Mouse (Mus musculus) neural tube, embryonic 11.5 days (tissue): Measurements from ENCODE around the gene Ccdc172. TPM values are rescaled to one million over a fixed set of nuclear protein-coding genes. Genes with fewer than 3 reads are reported as not detected.

ENCODE experiments used
- ATAC-seq: fragments of 200-750 bp; cut with Nextera tagmentation; 2 replicates; pipeline ENCODE4 v1.8.0; 2017; ENCODE audit warnings: moderate number of reproducible peaks, mild to moderate bottlenecking, moderate TSS enrichment, moderate library complexity; ENCODE audit not compliant: insufficient read depth, low FRiP score, low TSS enrichment
- DNase-seq: peaks from one replicate; pipeline ENCODE4 v3.0.0-alpha.2; 2015; ENCODE audit warnings: low spot score
- H3K27ac ChIP-seq: fragments of 300-500 bp; sonication (generic); 2 replicates; pipeline ENCODE4 v1.5.1; 2014; ENCODE audit warnings: low read depth, mild to moderate bottlenecking, low read length
- H3K27me3 ChIP-seq: fragments of 300-500 bp; sonication (generic); 2 replicates; pipeline ENCODE4 v1.6.1; 2014; ENCODE audit warnings: mild to moderate bottlenecking, low read length, mixed read lengths; ENCODE audit not compliant: control insufficient read depth, insufficient read depth
- H3K36me3 ChIP-seq: fragments of 300-500 bp; sonication (generic); 2 replicates; pipeline ENCODE4 v1.6.1; 2014; ENCODE audit warnings: mild to moderate bottlenecking, low read length, moderate library complexity, mixed read lengths; ENCODE audit not compliant: control insufficient read depth, insufficient read depth
- H3K4me1 ChIP-seq: fragments of 300-500 bp; sonication (generic); 2 replicates; pipeline ENCODE4 v1.6.1; 2014; ENCODE audit warnings: low read length, mixed read lengths; ENCODE audit not compliant: control insufficient read depth, insufficient read depth
- H3K4me2 ChIP-seq: fragments of 300-500 bp; sonication (generic); 2 replicates; pipeline ENCODE4 v1.6.1; 2014; ENCODE audit warnings: low read depth, mild to moderate bottlenecking, moderate library complexity
- H3K4me3 ChIP-seq: fragments of 300-500 bp; sonication (generic); 2 replicates; pipeline ENCODE4 v1.5.1; 2014; ENCODE audit warnings: low read depth, low read length
- H3K9ac ChIP-seq: fragments of 300-500 bp; sonication (generic); 2 replicates; pipeline ENCODE4 v1.6.1; 2014; ENCODE audit warnings: mild to moderate bottlenecking, low read length
- H3K9me3 ChIP-seq: fragments of 300-500 bp; sonication (generic); 2 replicates; pipeline ENCODE4 v1.6.1; 2016; ENCODE audit warnings: low read length; ENCODE audit not compliant: control insufficient read depth
- WGBS: fragments of 180-500 bp; shearing (Covaris S2); extraction: QIAGEN DNeasy Blood & Tissue Kit; methylation state at CpG from one replicate; pipeline ENCODE4 v1.1.7; 2014; 5-methylcytosine and 5-hydroxymethylcytosine counted together
- polyA plus RNA-seq: library from polyadenylated mRNA; unstranded; fragments of >200 nt; fragmentation: Nextera tagmentation; extraction: Ambion mirVana; gene quantifications from 2 replicates; pipeline ENCODE4 v1.2.1, GENCODE M21; 2014

Ccdc172 gene
- polyA plus RNA-seq, 1 experiment from 2014 or later = not detected

DNA sequence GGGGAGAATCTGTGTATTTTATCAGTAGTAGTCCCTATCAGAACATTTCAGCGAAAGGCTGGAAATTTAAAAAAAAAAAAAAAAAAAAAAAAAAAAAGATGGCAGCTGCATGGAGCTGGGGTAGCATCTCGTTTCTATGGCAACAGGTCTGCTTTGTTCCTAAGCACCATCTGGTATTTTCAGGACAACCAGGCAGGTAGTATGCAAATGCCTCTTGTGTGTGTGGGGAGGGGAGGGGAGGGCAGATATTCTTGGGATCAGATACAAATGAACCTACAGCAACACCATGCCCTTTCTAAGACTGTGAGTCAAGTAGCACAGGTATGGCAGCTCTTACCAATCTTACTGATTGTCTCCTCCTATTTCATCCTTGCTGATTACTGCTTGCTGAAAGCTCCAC is 11.7 kb upstream of the Ccdc172 start:
- Histone ChIP-seq H3K4me1 (no peaks in the 10 kb centered on the region), H3K36me3 (no peaks in the 10 kb centered on the region), H3K9me3 (no peaks in the 10 kb centered on the region), H3K4me3 (no peak overlapping the region), H3K9ac (no peak overlapping the region), H3K27me3 (no peaks in the 10 kb centered on the region), H3K27ac (no peak overlapping the region), H3K4me2 (no peak overlapping the region)
- WGBS = 90% methylated on average over 2 of the region's 2 CpGs
- ATAC-seq = no peak
- no peak for DNase-seq

DNA sequence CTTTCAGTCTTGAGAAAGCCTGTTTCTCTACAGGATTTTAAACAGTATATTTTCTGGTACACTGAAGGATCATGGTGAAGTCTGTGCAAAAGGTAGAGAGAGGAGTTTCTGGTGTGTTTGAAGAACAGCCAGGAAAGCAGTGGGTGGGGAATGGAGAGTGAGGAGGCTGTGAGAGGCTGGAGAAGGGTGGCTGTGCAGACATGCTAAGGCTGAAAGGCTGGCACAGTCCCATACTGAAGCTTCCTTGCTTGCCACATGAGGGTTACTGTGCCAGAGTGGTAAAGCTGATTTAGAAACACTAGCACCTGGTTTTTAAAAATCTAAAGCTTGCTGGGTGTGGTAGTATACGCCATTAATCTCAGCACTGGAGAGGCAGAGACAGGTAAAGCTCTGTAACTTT is 9.9 kb downstream of the Ccdc172 start:
- WGBS = 90% methylated on average over 1 of the region's 1 CpGs
- H3K4me1 ChIP-seq = 0 out of 2 replicates have a peak, but pooled peaks cover 9% of the 10 kb centered on the region

DNA sequence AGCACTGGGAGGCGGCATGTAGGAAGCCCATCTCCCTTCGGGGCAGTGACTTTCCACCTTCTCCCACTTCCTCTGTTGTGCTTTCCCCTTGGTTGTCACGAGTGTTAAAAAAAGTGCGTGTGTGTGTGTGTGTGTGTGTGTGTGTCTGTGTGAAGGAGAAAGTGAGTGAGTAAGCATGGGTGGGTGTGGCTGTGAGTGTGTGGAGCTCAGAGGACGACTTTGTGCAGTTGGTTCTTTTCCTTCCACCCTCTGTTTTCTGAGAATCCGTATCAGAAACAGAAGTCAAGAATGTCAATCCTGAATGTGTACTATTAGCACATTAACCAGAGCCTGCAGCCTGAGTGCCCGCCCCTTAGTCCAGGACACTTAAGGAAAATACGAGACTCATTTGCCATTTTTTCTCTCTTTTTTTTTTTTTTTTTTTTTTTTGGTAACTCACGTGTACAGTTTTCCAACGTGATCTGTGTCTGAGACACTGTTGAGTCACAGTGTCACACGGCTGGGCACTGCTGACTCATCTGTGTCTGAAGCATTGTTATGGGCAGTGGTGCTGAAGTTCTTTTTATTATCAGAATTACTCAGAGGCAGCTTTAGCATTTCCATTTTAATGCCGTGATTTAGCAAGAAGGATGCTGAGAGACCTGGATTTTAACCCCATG is 12.1 kb downstream of the Ccdc172 start:
- Histone ChIP-seq H3K4me2 (no peak overlapping the region), H3K36me3 (no peaks in the 10 kb centered on the region), H3K9ac (no peak overlapping the region), H3K27ac (no peak overlapping the region), H3K9me3 (no peaks in the 10 kb centered on the region), H3K27me3 (no peaks in the 10 kb centered on the region), H3K4me1 (0 out of 2 replicates have a peak, but pooled peaks cover 9% of the 10 kb centered on the region), H3K4me3 (no peak overlapping the region)
- ATAC-seq = no peak
- no peak for DNase-seq
- 47% methylated on average over 12 of the region's 12 CpGs for WGBS

More for the DNA sequence above, 9.9 kb downstream of the Ccdc172 start:
- Histone ChIP-seq H3K27me3 (no peaks in the 10 kb centered on the region), H3K4me3 (no peak overlapping the region), H3K4me2 (no peak overlapping the region), H3K36me3 (no peaks in the 10 kb centered on the region), H3K27ac (no peak overlapping the region), H3K9me3 (no peaks in the 10 kb centered on the region), H3K9ac (no peak overlapping the region)
- ATAC-seq (no peak), DNase-seq (no peak)

DNA sequence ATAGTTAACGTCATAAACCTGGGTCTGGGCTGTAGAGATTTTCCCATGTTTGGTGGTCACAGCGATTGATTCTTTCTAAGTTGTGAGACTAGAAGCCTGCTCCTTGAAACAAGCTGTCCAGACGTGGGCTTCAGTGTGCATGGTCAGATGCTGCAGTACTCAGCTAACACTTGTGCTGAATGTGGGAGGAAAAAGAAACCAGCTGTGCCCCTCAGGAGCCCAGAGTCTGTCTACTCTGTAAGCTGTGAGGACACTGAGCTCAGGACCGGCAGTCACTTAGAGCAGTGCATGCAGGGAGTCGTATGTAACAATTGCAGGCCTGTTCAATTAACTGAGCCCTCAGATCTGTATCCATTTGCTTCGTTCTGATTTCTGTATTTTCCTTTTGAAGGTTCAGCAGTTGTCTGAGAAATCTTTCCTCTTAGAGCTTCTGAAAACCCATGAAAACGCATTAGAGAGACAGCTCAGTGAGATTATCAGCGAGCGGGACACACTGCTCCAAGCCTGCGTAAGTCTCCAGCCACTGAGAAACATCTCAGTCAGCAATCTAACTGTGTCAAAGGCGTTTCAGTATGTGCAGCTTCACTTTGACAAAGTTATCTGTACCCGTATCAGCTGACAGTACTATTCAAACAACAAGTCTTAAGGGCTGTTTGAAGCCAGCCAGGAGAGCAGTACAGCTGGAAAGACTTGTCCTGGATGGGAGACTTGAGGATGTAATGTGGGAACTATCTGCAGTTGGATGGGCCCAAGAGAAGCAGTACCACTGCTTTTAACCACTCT is 13.9 kb downstream of the Ccdc172 start:
- Histone ChIP-seq H3K4me1 (0 out of 2 replicates have a peak, but pooled peaks cover 9% of the 10 kb centered on the region), H3K9me3 (no peaks in the 10 kb centered on the region), H3K4me2 (no peak overlapping the region), H3K36me3 (no peaks in the 10 kb centered on the region), H3K27ac (no peak overlapping the region), H3K4me3 (no peak overlapping the region), H3K9ac (no peak overlapping the region), H3K27me3 (no peaks in the 10 kb centered on the region)
- DNase-seq (no peak), ATAC-seq (no peak)
- WGBS = 69% methylated on average over 12 of the region's 12 CpGs

DNA sequence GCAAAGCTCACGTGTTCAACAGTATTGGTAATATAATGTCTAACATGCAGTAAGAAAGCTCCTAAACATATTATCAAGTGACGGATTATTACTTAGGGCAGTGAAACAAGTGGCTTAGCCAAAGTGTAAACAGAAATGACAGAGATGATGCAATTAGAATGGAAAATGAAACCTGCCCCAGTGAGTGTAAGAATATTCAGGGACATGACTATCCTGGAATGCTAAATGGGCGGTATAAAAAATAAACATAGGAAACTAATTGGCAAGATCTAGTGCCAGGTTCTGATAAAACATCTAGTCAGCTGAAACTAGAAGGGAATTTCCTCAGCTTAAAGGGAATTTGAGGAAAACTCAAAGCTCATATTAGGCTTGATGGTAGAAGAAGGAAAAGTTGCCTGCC is 21.3 kb downstream of the Ccdc172 start:
- no peaks in the 10 kb centered on the region for H3K4me1 ChIP-seq
- H3K27me3 ChIP-seq = no peaks in the 10 kb centered on the region
- H3K36me3 ChIP-seq = no peaks in the 10 kb centered on the region
- H3K4me3 ChIP-seq = no peak overlapping the region
- no peaks in the 10 kb centered on the region for H3K9me3 ChIP-seq
- H3K4me2 ChIP-seq = no peak overlapping the region
- no peak overlapping the region for H3K9ac ChIP-seq
- H3K27ac ChIP-seq = no peak overlapping the region
- ATAC-seq (no peak), DNase-seq (no peak)
- WGBS = 87% methylated on average over 3 of the region's 3 CpGs

DNA sequence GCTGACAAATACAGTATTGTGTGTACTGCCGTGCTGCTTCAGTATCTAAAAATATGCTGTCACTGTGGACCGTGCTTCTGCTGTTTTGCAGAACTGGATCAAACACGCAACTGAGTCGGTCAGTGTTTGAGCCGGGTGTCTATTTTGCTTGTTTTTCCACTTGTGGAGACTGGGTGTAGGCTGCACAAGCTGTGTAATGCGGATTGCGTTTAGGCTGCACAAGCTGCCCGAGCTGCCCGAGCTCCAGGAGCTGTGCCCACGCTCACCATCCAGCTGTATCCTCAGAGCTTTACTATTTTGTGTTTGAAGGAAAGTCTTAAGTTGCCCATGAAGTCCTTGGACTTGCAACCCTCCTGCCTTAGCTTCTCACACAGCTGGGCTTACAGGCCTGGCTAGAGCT is 24.9 kb downstream of the Ccdc172 start:
- Histone ChIP-seq H3K4me3 (no peak overlapping the region), H3K27ac (no peak overlapping the region), H3K4me2 (no peak overlapping the region), H3K4me1 (no peaks in the 10 kb centered on the region), H3K9ac (no peak overlapping the region), H3K9me3 (no peaks in the 10 kb centered on the region), H3K27me3 (no peaks in the 10 kb centered on the region), H3K36me3 (no peaks in the 10 kb centered on the region)
- ATAC-seq (no peak), DNase-seq (no peak)
- 91% methylated on average over 10 of the region's 10 CpGs for WGBS

DNA sequence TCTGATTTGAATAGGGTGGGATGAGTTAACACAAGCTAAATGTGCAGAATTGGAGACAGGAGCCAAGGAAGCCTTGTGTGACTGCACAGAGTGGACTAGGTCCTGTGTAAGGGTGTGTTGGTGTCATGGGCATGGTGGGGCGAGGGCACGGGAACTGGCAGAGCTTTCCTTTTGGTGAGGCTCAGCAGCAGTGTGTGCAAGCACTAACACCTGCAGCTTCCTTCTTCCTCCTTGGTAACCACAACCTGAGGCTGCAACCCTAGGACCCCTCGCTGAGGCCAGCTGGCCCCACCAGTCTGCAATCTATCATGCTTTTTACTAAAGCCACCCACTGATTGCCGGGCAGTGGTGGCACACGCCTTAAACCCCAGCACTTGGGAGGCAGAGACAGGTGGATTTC is 28.6 kb downstream of the Ccdc172 start:
- no peak overlapping the region for H3K27ac ChIP-seq
- no peaks in the 10 kb centered on the region for H3K9me3 ChIP-seq
- 87% methylated on average over 5 of the region's 5 CpGs for WGBS
- H3K27me3 ChIP-seq = no peaks in the 10 kb centered on the region
- no peak overlapping the region for H3K4me2 ChIP-seq
- no peaks in the 10 kb centered on the region for H3K4me1 ChIP-seq
- DNase-seq = no peak
- ATAC-seq = no peak
- no peak overlapping the region for H3K9ac ChIP-seq
- no peak overlapping the region for H3K4me3 ChIP-seq
- no peaks in the 10 kb centered on the region for H3K36me3 ChIP-seq

DNA sequence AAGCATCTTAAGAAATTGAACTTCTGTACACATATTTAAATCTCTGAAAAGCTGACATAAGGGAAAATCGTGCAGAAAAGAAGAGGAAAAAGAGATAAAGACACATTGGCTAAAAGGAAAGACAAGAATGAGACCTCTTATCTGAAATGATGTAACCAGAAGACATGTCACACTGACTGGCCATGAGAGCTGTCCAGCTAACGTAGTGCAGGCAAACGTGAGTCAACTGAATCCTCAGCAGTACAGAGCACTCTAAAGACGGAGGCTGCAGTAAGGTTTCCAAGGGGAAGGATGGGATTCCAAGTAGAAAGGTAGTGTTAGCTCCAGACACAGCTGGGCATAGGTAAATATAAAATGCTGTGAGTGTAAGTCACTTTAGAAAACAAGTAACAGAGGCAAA is 36.6 kb downstream of the Ccdc172 start:
- ATAC-seq (no peak), DNase-seq (no peak)
- Histone ChIP-seq H3K4me1 (no peaks in the 10 kb centered on the region), H3K4me3 (no peak overlapping the region), H3K27me3 (no peaks in the 10 kb centered on the region), H3K27ac (no peak overlapping the region), H3K9ac (no peak overlapping the region), H3K36me3 (no peaks in the 10 kb centered on the region), H3K4me2 (no peak overlapping the region), H3K9me3 (no peaks in the 10 kb centered on the region)
- 65% methylated on average over 4 of the region's 4 CpGs for WGBS

DNA sequence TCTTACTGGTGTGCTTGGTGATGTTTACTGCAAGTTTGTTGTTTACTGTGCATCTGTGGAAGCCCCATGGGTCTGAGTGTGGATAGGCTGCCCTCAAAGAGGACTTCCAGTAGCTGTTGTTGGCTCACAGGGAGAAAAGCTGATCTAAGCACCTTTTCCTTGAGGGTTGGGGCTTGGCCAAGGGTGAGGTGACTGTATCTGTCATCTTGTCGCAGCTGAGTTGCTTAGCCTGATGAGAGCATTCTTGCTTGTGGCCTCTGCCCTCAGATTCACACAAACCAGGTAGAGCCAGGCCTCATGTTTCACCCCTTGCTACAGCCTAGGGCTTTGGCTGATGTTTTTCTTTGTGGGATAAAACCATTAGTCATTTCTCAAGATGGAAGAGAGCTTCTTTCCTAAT is 38.7 kb downstream of the Ccdc172 start:
- H3K27ac ChIP-seq = no peak overlapping the region
- no peak overlapping the region for H3K4me3 ChIP-seq
- no peaks in the 10 kb centered on the region for H3K36me3 ChIP-seq
- WGBS = 63% methylated on average over 1 of the region's 1 CpGs
- no peaks in the 10 kb centered on the region for H3K9me3 ChIP-seq
- H3K9ac ChIP-seq = no peak overlapping the region
- DNase-seq (no peak), ATAC-seq (no peak)
- H3K4me2 ChIP-seq = no peak overlapping the region
- H3K27me3 ChIP-seq = no peaks in the 10 kb centered on the region
- no peaks in the 10 kb centered on the region for H3K4me1 ChIP-seq
